In the genomic region with DNA sequence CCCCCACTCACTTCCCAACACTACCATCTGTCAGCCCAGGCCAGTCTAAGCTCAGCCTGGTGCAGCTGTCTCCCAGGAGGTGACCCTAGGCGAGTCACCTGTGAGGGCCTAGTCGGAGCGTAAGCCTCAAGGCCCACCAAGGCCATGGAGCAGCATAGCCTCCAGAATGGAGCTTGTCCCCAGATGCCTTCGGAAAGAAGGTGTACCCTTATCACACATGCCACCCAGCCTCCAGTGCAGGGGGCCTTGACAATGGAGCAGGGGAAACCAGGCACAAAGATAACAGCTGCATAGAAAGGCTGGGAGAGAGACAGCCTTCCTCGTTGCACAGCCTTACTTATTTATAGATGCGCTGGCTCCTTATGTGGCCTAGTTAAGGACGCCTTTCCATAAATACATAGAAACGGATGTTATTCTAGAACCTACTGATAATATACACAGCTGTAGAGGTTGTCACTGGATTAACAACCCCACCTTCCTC, we compare ENCODE assay signal across 8 mouse cellular contexts.
DNase-seq lines count a peak whose midpoint lies in the region; ATAC-seq lines count a peak whose summit lies in the region.
"Had no signal": no experiment of that assay in that cellular context is flagged by ENCODE, and none has a peak within 500 bp of the region (broad histone marks: within the 10 kb centered on the region; RNA-seq: fewer than 3 reads in every experiment).

No protein-coding gene starts in this region.

- DNase-seq in thymus, adult 18-20 months, result no peak
- no peak for DNase-seq in kidney, postnatal 10 days

- 27% methylated on average over 8 of the region's 8 CpGs for WGBS in heart, embryonic 11.5 days (ENCODE audit: insufficient replicate concordance)
- WGBS in hindbrain, embryonic 16.5 days, result 53% methylated on average over 8 of the region's 8 CpGs
- 66% methylated on average over 8 of the region's 8 CpGs for WGBS in neural tube, embryonic 15.5 days

- peak overlapping the region; percentile 71 for H3K27ac ChIP-seq in heart, embryonic 11.5 days (ENCODE audit: low read depth, low read length)
- peak overlapping the region; percentile 44 for H3K27ac ChIP-seq in hindbrain, embryonic 16.5 days (ENCODE audit: low read depth, low read length)
- peak overlapping the region; percentile 23; the same call in 1 of the 2 replicates for H3K27ac ChIP-seq in neural tube, embryonic 15.5 days (replicated peaks)
- H3K27ac ChIP-seq: liver, embryonic 15.5 days had no signal

- no peaks in the 10 kb centered on the region for H3K9me3 ChIP-seq in megakaryocyte, embryonic 14.5 days
- no peaks in the 10 kb centered on the region for H3K9me3 ChIP-seq in heart, embryonic 11.5 days (replicated peaks; ENCODE audit: control insufficient read depth, low read length)
- no peaks in the 10 kb centered on the region for H3K9me3 ChIP-seq in hindbrain, embryonic 16.5 days (ENCODE audit: control insufficient read depth, low read length)
- no peaks in the 10 kb centered on the region for H3K9me3 ChIP-seq in neural tube, embryonic 15.5 days (replicated peaks)
- H3K9me3 ChIP-seq: liver, embryonic 15.5 days had no signal

- peak overlapping the region; percentile 76 for H3K4me3 ChIP-seq in megakaryocyte, embryonic 14.5 days (replicated peaks)
- no peak overlapping the region for H3K4me3 ChIP-seq in heart, embryonic 11.5 days (ENCODE audit: low read depth, low read length)
- no peak overlapping the region for H3K4me3 ChIP-seq in hindbrain, embryonic 16.5 days (ENCODE audit: low read length)
- no peak overlapping the region for H3K4me3 ChIP-seq in neural tube, embryonic 15.5 days (replicated peaks)
- H3K4me3 ChIP-seq: liver, embryonic 15.5 days had no signal

- peaks cover 66% of the 10 kb centered on the region for H3K4me1 ChIP-seq in megakaryocyte, embryonic 14.5 days
- peaks cover 22% of the 10 kb centered on the region for H3K4me1 ChIP-seq in heart, embryonic 11.5 days (ENCODE audit: control insufficient read depth, insufficient read depth, low read length)
- H3K4me1 ChIP-seq in hindbrain, embryonic 16.5 days (ENCODE audit: control insufficient read depth, insufficient read depth, low read depth, low read length), result peaks cover 13% of the 10 kb centered on the region
- H3K4me1 ChIP-seq in neural tube, embryonic 15.5 days, result peaks cover 13% of the 10 kb centered on the region
- H3K4me1 ChIP-seq: liver, embryonic 15.5 days had no signal

- ATAC-seq in megakaryocyte, adult 5-6 weeks (ENCODE audit: poor library complexity, severe bottlenecking), result no peak
- ATAC-seq in heart, embryonic 11.5 days (replicated peaks; ENCODE audit: insufficient number of reproducible peaks, low FRiP score, low TSS enrichment), result peak; percentile 74; the same call in 1 of the 2 replicates
- ATAC-seq in hindbrain, embryonic 16.5 days, result peak; percentile 62
- peak; percentile 66 for ATAC-seq in neural tube, embryonic 15.5 days (ENCODE audit: low FRiP score)

- no peaks in the 10 kb centered on the region for H3K27me3 ChIP-seq in megakaryocyte, embryonic 14.5 days (replicated peaks)
- no peaks in the 10 kb centered on the region for H3K27me3 ChIP-seq in heart, embryonic 11.5 days (ENCODE audit: control insufficient read depth, insufficient read depth, low read length)
- no peaks in the 10 kb centered on the region for H3K27me3 ChIP-seq in hindbrain, embryonic 16.5 days (replicated peaks; ENCODE audit: control insufficient read depth, insufficient read depth, low read length)
- H3K27me3 ChIP-seq in neural tube, embryonic 15.5 days (replicated peaks), result no peaks in the 10 kb centered on the region
- H3K27me3 ChIP-seq: liver, embryonic 15.5 days had no signal

- no peak overlapping the region for H3K9ac ChIP-seq in heart, embryonic 11.5 days (ENCODE audit: low read depth, low read length)
- peak overlapping the region; percentile 27; the same call in 1 of the 2 replicates for H3K9ac ChIP-seq in hindbrain, embryonic 16.5 days (ENCODE audit: low read depth, low read length)
- H3K9ac ChIP-seq in neural tube, embryonic 15.5 days (replicated peaks), result no peak overlapping the region
- H3K9ac ChIP-seq: liver, embryonic 15.5 days had no signal

- no peak overlapping the region; the same call in 1 of the 2 replicates for H3K4me2 ChIP-seq in heart, embryonic 11.5 days
- no peak overlapping the region for H3K4me2 ChIP-seq in hindbrain, embryonic 16.5 days (ENCODE audit: low read length)
- no peak overlapping the region for H3K4me2 ChIP-seq in neural tube, embryonic 15.5 days
- H3K4me2 ChIP-seq: liver, embryonic 15.5 days had no signal

- no peaks in the 10 kb centered on the region for H3K36me3 ChIP-seq in megakaryocyte, embryonic 14.5 days (replicated peaks; ENCODE audit: low read length)
- H3K36me3 ChIP-seq in heart, embryonic 11.5 days (ENCODE audit: control insufficient read depth, insufficient read depth, low read length), result no peaks in the 10 kb centered on the region
- H3K36me3 ChIP-seq in hindbrain, embryonic 16.5 days (ENCODE audit: control insufficient read depth, insufficient read depth, low read length), result no peaks in the 10 kb centered on the region
- H3K36me3 ChIP-seq in neural tube, embryonic 15.5 days, result no peaks in the 10 kb centered on the region
- H3K36me3 ChIP-seq: liver, embryonic 15.5 days had no signal
